Mouse (Mus musculus) megakaryocyte, embryonic 14.5 days (primary cell): ENCODE measurements at regions not wholly inside any gene's neighbourhood (a gene's known extent, or its start where the extent isn't known, plus 50 kb on each side); places are given as distances from the start of the nearest gene placed in this dataset.

Experiments used
- FLI1 ChIP-seq: IDR thresholded peaks from 2 replicates; pipeline ENCODE4 v1.6.1; 2012; ENCODE audit warnings: low read length, inconsistent platforms, mixed read lengths
- GATA1 ChIP-seq: IDR thresholded peaks from 3 replicates; pipeline ENCODE4 v1.6.1; 2012; ENCODE audit warnings: mixed read lengths, low read length, inconsistent platforms, borderline replicate concordance

GRCm38 (mm10) chr13:37479182-37479691 is 134.2 kb downstream of the Ly86 start:
- TF ChIP-seq GATA1 = no peak
- TF ChIP-seq FLI1 = no peak
